In the genomic region with DNA sequence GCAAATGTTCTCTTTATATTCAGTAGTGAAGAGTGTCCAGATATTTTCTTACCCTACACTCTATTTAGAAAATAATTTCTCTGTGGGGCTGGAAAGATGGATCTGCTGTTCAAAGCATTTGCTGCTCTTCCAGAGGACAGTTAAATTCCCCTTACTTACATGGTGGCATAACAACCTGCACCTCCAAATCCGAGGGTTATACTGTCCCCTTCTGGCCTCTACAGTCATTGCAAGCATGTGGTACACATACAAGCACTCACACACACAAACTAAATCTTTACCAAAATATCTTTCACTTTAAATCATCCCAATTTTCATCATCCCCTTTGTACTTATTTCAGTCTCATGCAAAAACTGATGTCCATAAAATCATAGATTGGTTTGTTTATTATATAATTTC, we compare ENCODE assay signal across 21 mouse cellular contexts.
A peak's percentile ranks its signal among the peaks of the same experiment; 100 is the strongest.
DNase-seq lines count a peak whose midpoint lies in the region; ATAC-seq and TF ChIP-seq lines count a peak whose summit lies in the region.
"Had no signal": no experiment of that assay in that cellular context is flagged by ENCODE, and none has a peak within 500 bp of the region (broad histone marks: within the 10 kb centered on the region; RNA-seq: fewer than 3 reads in every experiment).

No protein-coding gene starts in this region.

- H3K9ac ChIP-seq in kidney, postnatal 0 days (ENCODE audit: low read depth, low read length), result no peak overlapping the region
- no peak overlapping the region for H3K9ac ChIP-seq in midbrain, postnatal 0 days (replicated peaks; ENCODE audit: low read length, poor library complexity, severe bottlenecking)
- no peak overlapping the region for H3K9ac ChIP-seq in midbrain, embryonic 11.5 days (ENCODE audit: low read length)
- no peak overlapping the region for H3K9ac ChIP-seq in stomach, postnatal 0 days (ENCODE audit: low read length)
- H3K9ac ChIP-seq in midbrain, embryonic 16.5 days (ENCODE audit: low read depth, low read length), result no peak overlapping the region
- H3K9ac ChIP-seq: forebrain, embryonic 13.5 days; forebrain, postnatal 0 days; heart, embryonic 13.5 days; hindbrain, embryonic 15.5 days had no signal

- 58% methylated on average over 1 of the region's 1 CpGs for WGBS in kidney, postnatal 0 days
- 74% methylated on average over 1 of the region's 1 CpGs for WGBS in midbrain, postnatal 0 days
- 67% methylated on average over 1 of the region's 1 CpGs for WGBS in midbrain, embryonic 11.5 days
- 46% methylated on average over 1 of the region's 1 CpGs for WGBS in stomach, postnatal 0 days
- WGBS in midbrain, embryonic 16.5 days, result 68% methylated on average over 1 of the region's 1 CpGs

- no peak for ATAC-seq in kidney, postnatal 0 days (replicated peaks; ENCODE audit: low FRiP score, low read depth)
- no peak for ATAC-seq in midbrain, postnatal 0 days (ENCODE audit: low FRiP score)
- ATAC-seq in midbrain, embryonic 11.5 days (ENCODE audit: low FRiP score), result no peak
- no peak for ATAC-seq in stomach, postnatal 0 days (ENCODE audit: low FRiP score, low TSS enrichment)
- ATAC-seq in midbrain, embryonic 16.5 days, result no peak
- ATAC-seq: activated CD4-positive, CD25-positive, alpha-beta regulatory T cell, adult 4 months; CD4-positive, CD25-positive, alpha-beta regulatory T cell, adult 4 months; forebrain, embryonic 13.5 days; forebrain, postnatal 0 days had no signal

- H3K9me3 ChIP-seq in kidney, postnatal 0 days (replicated peaks; ENCODE audit: low read length), result no peaks in the 10 kb centered on the region
- H3K9me3 ChIP-seq in midbrain, postnatal 0 days (ENCODE audit: low read length), result no peaks in the 10 kb centered on the region
- H3K9me3 ChIP-seq in midbrain, embryonic 11.5 days (ENCODE audit: control insufficient read depth, low read length), result no peaks in the 10 kb centered on the region
- no peaks in the 10 kb centered on the region for H3K9me3 ChIP-seq in stomach, postnatal 0 days (ENCODE audit: control insufficient read depth, low read length)
- no peaks in the 10 kb centered on the region for H3K9me3 ChIP-seq in midbrain, embryonic 16.5 days (replicated peaks; ENCODE audit: control insufficient read depth, low read length, poor library complexity, severe bottlenecking)
- H3K9me3 ChIP-seq: forebrain, embryonic 13.5 days; G1E; hindbrain, embryonic 15.5 days had no signal

- peak; percentile 11; the same call in 1 of the 2 replicates for TF ChIP-seq CTCF in kidney, postnatal 0 days (IDR thresholded peaks at IDR 0.05; ENCODE audit: low read depth)
- TF ChIP-seq CTCF in midbrain, postnatal 0 days (IDR thresholded peaks at IDR 0.05), result peak; percentile 25; the same call in 1 of the 2 replicates
- peak; percentile 21 for TF ChIP-seq CTCF in stomach, postnatal 0 days (IDR thresholded peaks at IDR 0.05; ENCODE audit: low read depth)

- TF ChIP-seq EP300 in stomach, postnatal 0 days (optimal IDR thresholded peaks at IDR 0.05), result no peak

- no peak overlapping the region for H3K27ac ChIP-seq in kidney, postnatal 0 days
- H3K27ac ChIP-seq in midbrain, postnatal 0 days (ENCODE audit: low read depth, low read length), result no peak overlapping the region
- H3K27ac ChIP-seq in midbrain, embryonic 11.5 days (ENCODE audit: low read depth, low read length), result no peak overlapping the region
- H3K27ac ChIP-seq in stomach, postnatal 0 days (replicated peaks), result no peak overlapping the region
- no peak overlapping the region for H3K27ac ChIP-seq in midbrain, embryonic 16.5 days (ENCODE audit: low read length)
- H3K27ac ChIP-seq: forebrain, embryonic 13.5 days; heart, embryonic 13.5 days; hindbrain, embryonic 15.5 days had no signal

- DNase-seq in kidney, postnatal 0 days (ENCODE audit: low spot score), result no peak
- no peak for DNase-seq in kidney, adult 11 months
- no peak for DNase-seq in midbrain, postnatal 0 days (ENCODE audit: low spot score)
- DNase-seq in midbrain, embryonic 11.5 days (ENCODE audit: low spot score, missing footprints), result no peak
- DNase-seq in ES-CJ7 (ENCODE audit: low read depth, low spot score), result peak; percentile 30
- no peak for DNase-seq in stomach, postnatal 0 days (ENCODE audit: low spot score)
- no peak for DNase-seq in adrenal gland, postnatal 25 days
- DNase-seq: adrenal gland, postnatal 14 days; B cell, adult 2 months; cerebellum, adult 18-20 months; cerebellum, adult 9-11 months; cerebellum, postnatal 36 days; forebrain, postnatal 0 days; heart, postnatal 36 days had no signal

- no peak overlapping the region for H3K4me2 ChIP-seq in kidney, postnatal 0 days (ENCODE audit: low read length)
- no peak overlapping the region for H3K4me2 ChIP-seq in midbrain, postnatal 0 days (ENCODE audit: low read depth, low read length, poor library complexity, severe bottlenecking)
- H3K4me2 ChIP-seq in midbrain, embryonic 11.5 days, result no peak overlapping the region
- H3K4me2 ChIP-seq in stomach, postnatal 0 days (replicated peaks; ENCODE audit: low read depth), result no peak overlapping the region
- no peak overlapping the region for H3K4me2 ChIP-seq in midbrain, embryonic 16.5 days (ENCODE audit: low read length)
- H3K4me2 ChIP-seq: forebrain, embryonic 13.5 days; heart, embryonic 13.5 days; hindbrain, embryonic 15.5 days had no signal

- no peak overlapping the region for H3K4me3 ChIP-seq in kidney, postnatal 0 days (replicated peaks; ENCODE audit: low read depth, low read length)
- no peak overlapping the region for H3K4me3 ChIP-seq in midbrain, postnatal 0 days (ENCODE audit: low read depth, low read length)
- H3K4me3 ChIP-seq in midbrain, embryonic 11.5 days (ENCODE audit: low read depth, low read length), result no peak overlapping the region
- no peak overlapping the region for H3K4me3 ChIP-seq in stomach, postnatal 0 days (ENCODE audit: low read depth, low read length)
- no peak overlapping the region for H3K4me3 ChIP-seq in midbrain, embryonic 16.5 days (ENCODE audit: low read depth, low read length)
- H3K4me3 ChIP-seq: forebrain, embryonic 13.5 days; heart, embryonic 13.5 days; hindbrain, embryonic 15.5 days had no signal

- H3K36me3 ChIP-seq in kidney, postnatal 0 days (ENCODE audit: insufficient read depth, low read length), result no peaks in the 10 kb centered on the region
- H3K36me3 ChIP-seq in midbrain, postnatal 0 days (ENCODE audit: insufficient read depth, low read length), result no peaks in the 10 kb centered on the region
- H3K36me3 ChIP-seq in midbrain, embryonic 11.5 days (ENCODE audit: control insufficient read depth, insufficient read depth, low read length), result no peaks in the 10 kb centered on the region
- no peaks in the 10 kb centered on the region for H3K36me3 ChIP-seq in stomach, postnatal 0 days (ENCODE audit: control insufficient read depth, insufficient read depth, low read length)
- no peaks in the 10 kb centered on the region for H3K36me3 ChIP-seq in midbrain, embryonic 16.5 days (ENCODE audit: control insufficient read depth, insufficient read depth, low read length)
- H3K36me3 ChIP-seq: G1E; heart, embryonic 13.5 days; hindbrain, embryonic 15.5 days had no signal

- no peaks in the 10 kb centered on the region for H3K27me3 ChIP-seq in kidney, postnatal 0 days (ENCODE audit: insufficient read depth, low read length)
- H3K27me3 ChIP-seq in midbrain, postnatal 0 days (ENCODE audit: insufficient read depth, low read length), result no peaks in the 10 kb centered on the region
- no peaks in the 10 kb centered on the region for H3K27me3 ChIP-seq in midbrain, embryonic 11.5 days (ENCODE audit: control insufficient read depth, insufficient read depth, low read length)
- no peaks in the 10 kb centered on the region for H3K27me3 ChIP-seq in stomach, postnatal 0 days (ENCODE audit: control insufficient read depth, insufficient read depth, low read length)
- no peaks in the 10 kb centered on the region for H3K27me3 ChIP-seq in midbrain, embryonic 16.5 days (ENCODE audit: control insufficient read depth, insufficient read depth, low read depth, low read length)
- H3K27me3 ChIP-seq: forebrain, embryonic 13.5 days; heart, embryonic 13.5 days; hindbrain, embryonic 15.5 days had no signal

- H3K4me1 ChIP-seq in kidney, postnatal 0 days (replicated peaks; ENCODE audit: insufficient read depth, low read length), result no peaks in the 10 kb centered on the region
- no peaks in the 10 kb centered on the region for H3K4me1 ChIP-seq in midbrain, postnatal 0 days (ENCODE audit: insufficient read depth, low read length)
- H3K4me1 ChIP-seq in midbrain, embryonic 11.5 days (ENCODE audit: control insufficient read depth, insufficient read depth, low read length), result no peaks in the 10 kb centered on the region
- no peaks in the 10 kb centered on the region for H3K4me1 ChIP-seq in stomach, postnatal 0 days (replicated peaks; ENCODE audit: control insufficient read depth, insufficient read depth)
- H3K4me1 ChIP-seq in midbrain, embryonic 16.5 days (ENCODE audit: control insufficient read depth, insufficient read depth, low read length), result no peaks in the 10 kb centered on the region
- H3K4me1 ChIP-seq: forebrain, embryonic 13.5 days; heart, embryonic 13.5 days; hindbrain, embryonic 15.5 days had no signal
